Mouse (Mus musculus) ovary, adult 18-20 months (tissue): ENCODE data around the gene Nudt17.
"Not testable (repeated sequence)": the region's sequence is repeated elsewhere in the genome, so short reads cannot be mapped to it uniquely, and the experiment has no call there.

Experiments
- DNase-seq: peaks from one replicate; pipeline ENCODE4 v3.0.0; 2022; ENCODE audit warnings: low spot score, mixed read lengths

Gene Nudt17

DNA sequence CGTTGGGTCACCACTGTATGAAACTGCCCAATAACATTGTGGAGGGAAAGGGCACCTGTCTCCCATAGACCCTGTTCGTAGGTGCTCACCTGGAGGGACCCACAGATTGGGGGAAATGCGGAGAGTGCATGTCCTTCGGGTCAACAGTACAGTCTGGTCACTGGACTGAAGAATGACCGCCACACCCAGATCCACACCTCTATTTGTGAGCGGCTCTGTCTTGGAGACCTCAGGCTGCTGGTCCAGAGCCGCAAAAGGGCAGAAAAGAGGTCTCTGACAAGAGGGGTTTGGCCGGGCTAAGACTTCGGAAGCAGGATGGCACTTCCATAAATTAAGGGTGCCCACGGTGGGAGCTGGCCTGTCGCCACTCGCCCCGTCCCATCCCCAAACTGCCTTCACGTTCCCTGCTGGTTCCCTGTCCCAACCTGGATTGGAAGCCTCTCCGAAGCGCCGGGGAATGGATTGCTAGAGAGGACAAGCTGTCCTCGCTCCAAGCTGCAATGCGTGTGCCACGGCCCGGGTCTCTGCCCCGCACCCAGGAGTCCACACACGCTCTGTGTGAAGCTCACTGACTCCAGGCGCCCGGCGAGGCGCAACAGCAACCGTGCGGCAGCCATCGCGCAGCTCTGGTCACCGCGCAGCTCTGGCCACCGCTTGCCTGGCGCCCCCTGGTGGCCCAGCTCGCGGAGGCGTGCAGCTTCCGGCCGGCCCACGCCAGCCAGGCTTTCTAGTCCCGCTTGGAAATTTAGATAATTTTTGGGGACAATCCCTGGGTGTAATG is at the start of gene Nudt17:
Gene Nudt17, minus strand, starts transcription at position 660 of the 781 bp plus-strand sequence.
- peak; percentile 50 for DNase-seq

DNA sequence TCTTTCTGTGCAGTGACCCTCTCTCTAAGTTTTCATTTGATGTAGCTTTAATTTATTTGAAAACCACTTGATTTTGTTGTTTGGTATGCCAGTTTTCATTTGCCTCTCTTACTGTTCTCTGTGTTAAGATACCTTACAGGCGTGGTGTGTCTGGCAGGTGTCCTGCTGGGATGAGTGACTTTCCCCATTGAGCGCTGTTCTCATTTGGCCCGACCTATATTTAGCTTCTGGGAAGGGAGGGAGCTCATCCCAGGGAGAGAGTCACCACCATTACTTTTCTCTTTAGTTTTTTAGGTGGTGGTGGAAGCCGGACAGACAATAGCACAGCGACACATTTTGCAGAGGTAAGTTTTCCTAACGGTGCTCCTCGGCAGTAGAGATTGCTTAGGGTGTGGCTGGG is 49.3 kb upstream of the Nudt17 start:
- no peak for DNase-seq

DNA sequence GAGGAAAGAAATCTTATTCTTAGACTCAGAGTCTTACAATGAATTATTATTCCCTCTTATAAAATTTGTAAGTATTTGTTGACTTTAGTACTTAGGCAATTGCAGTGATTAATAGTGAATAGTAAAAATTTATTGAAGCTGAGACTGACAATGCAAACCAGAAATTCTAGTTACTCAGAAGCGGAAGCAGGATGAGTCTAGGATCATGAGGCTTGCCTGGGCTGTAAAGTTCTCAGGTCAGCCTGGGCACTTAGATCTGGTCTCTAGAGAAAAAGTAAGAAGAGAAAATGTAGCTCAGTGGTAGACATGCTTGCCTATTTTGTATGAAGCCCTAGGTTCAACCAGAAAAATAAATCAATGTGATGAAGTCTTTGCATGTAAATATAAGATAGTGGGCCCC is 47.6 kb upstream of the Nudt17 start:
- DNase-seq: no peak

DNA sequence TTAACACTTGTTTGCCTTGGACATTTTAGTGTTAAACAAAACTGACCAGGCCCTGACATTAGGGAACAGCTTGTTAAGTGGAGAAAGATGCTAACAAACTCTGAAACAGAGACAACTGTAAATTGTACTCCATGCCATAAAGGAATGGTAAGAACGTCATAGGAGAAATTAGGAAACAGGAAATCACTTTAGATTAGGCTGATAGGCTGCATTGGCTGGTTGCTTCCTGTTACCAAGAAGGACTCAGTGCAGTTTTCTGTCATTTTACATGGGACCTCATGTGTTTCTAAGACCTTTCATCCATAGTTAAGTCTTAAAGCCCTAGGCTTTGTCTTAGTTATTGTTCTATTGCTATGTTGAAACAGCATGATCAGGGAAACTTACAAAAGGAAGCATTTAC is 38.5 kb upstream of the Nudt17 start:
- no peak for DNase-seq

DNA sequence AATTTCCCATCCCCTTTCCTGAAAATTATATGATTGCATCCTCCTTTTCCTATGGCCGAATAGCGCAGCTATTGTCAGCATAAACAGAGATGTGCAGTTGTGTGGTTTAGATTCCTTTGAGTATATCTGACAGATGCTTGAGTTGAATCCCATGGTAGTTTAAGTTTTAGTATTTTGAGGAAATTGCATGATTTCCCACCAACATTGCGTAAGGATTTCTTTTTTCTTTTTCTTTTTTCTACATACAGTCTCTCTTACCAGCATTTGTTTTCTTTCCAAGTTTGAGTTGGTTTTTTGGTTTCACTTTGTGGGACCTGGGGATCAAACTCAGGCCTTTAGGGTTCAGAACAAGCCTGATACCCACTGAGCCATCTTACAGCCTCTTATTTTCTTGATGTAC is 36.0 kb upstream of the Nudt17 start:
- DNase-seq: no peak

DNA sequence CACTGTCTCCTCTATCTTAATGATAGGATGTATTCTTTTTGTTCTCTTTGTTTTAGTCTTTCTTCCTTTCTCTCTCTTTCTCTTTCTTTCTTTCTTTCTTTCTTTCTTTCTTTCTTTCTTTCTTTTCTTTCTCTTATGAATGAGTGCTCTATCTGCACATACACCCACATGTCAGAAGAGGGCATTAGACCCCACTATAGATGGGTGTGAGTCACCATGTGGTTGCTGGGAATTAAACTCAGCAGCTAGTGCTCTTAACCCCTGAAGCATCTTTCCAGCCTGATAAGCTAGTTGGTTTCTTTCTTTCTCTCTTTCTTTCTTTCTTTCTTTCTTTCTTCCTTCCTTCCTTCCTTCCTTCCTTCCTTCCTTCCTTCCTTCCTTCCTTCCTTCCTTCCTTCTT is 31.9 kb upstream of the Nudt17 start:
- not testable (repeated sequence) for DNase-seq

DNA sequence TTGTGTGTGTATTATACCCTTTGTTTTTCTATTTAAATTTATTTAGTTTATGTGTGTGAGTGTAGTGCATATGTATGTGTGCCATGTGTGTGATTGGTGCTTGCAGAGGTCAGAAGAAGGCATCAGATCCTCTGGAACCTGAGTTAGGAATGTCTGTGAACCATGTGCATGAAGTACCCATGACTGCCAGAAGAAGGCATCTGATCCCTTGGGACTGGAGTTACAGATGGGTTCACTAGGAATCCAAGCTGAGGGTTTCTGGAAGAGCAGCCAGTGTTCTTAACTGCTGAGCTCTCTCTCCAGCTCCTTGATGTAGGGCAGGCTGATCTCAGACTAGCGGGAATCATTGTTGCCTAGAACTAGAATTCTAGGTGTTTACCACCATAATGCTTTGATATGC is 29.6 kb upstream of the Nudt17 start:
- no peak for DNase-seq

DNA sequence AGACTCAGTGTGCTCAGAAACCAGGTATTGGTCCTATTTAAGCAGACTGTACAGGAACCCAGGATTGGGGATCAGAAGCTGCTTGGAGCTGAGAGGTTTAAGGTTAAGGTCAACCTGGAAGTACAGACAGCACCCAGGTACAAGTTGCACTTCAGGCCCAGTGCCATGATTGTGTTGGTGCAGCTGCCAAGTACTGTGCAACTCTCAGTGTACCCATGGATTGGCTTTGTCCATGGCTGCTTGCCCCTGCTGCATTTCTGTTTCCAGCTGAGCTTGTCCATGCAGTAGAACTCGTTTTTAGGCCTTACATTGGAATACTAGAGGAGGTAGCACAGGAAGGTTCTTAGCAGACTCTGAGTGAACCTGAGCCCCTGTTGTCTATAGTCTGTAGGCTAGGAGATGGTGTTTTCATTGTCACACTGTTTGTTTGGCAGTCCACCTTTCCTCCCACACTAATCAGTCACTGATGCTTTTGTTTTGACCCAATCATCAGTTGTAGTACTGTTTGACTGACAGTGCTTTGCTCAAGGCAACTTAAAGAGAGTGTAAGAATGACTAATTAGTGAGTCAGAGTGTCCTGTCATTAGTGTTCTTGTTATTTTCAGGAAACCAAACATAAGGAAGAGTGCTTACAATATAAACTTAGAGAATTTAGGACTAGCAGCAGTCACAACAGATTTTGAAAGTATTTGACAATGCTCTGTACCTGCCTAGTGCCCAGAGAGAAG is 28.8 kb upstream of the Nudt17 start:
- no peak for DNase-seq

DNA sequence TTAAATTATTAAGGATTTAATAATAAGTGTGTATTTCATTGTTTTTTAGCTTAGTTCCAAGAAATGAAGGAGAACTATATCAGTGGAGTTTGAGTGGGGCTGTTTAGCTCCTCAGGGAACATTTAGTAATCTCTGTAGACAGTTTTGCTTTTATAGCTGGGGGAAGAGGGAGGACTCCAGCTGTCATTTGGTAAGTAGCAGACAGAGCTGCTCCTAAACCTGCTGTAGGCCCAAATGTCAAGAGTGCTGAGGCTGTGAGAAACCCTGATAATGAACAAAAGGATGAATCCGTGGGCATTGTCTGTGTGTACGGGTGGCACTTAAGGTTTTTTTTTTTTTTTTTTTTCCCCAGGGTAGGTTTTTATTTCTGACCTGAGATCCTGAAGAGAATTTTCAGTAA is 26.8 kb upstream of the Nudt17 start:
- DNase-seq: no peak

DNA sequence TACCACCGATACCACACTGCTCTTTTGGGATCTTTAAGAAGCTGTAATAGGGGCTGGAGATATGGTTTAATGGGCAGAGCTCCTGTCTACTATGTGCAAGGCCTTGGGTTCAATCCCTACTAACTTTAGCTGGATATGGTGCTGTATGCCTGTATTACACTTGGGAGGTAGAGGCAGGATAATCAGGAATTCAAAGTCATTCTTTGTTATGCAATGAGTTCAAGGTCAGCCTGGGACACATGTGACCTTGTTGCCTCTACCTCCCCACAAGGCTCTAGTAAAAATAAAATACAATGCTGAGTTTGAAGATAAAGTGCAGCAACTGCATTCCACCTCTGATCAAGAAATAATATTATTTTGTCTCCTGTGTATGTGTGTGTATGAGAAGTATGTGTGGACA is 25.6 kb upstream of the Nudt17 start:
- no peak for DNase-seq

DNA sequence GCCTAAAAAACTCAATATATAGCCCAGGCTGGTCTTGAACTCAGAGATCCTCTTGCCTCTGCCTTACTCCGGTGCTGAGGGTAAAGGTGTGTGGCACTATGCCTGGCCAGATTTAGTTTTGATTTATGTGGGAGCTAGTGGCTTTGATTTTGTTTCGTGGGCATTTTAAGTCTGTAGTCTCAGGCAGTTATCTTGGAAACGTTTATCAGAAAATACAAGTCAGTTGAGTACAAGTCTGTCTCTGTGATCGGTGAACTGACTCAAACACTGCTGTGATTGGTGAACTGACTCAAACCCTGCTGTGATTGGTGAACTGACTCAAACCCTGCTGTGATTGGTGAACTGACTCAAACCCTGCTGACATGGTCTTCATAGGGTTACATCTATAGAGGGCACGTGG is 22.4 kb upstream of the Nudt17 start:
- DNase-seq: no peak

DNA sequence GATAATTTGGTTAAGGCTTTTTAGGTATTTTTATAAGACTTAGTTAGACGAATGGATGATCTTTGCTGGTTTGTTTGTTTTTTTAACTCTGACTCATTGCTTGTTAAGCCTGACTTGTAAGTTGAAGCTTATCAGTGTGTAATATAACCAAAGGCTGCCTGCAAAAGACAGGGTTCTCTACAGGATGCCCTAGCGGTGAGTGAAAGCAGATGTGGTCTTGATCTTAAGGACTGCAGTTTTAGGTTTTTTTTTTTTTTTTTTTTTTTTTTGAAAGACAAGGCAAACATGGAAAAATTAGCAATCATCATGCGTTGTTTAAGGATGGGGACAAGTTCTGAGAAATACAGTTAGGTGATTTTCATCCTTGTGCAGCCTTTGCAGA is 21.0 kb upstream of the Nudt17 start:
- DNase-seq: no peak

DNA sequence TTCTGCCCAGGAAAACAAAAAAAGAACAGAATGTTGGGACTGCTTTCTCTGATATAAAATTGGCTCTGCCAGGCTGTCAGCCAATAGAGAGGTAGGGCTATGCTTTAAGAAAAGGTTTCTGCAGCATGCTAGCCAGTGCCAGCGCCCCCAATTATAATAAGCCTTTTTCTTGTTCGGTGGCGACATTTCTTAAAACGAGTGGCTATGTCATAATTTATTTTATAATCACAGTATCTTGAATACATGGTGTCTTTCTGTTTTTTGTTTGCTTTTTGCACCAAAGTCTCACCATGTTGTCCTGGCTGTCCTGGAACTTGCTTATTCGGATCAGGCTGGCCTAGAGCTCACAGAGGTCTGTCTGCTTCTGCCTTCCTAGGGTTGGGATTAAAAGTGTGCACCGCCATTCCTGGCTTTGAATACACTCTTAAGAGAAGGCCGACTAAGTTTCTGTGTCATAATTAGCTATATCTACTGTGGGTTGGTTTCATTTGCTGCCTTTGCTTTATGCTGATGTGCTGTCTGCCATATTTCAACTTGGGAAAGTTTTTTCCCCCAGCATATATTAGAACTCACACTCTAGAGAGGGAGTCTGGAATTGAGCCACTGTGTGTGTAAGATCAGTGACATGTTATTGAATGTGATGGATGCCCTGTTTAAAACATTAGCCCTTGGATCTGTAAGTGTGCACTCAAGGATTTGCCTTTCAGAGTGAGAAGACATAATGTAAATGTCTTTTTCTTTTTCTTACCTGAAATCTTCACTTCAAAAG is 20.5 kb upstream of the Nudt17 start:
- no peak for DNase-seq

DNA sequence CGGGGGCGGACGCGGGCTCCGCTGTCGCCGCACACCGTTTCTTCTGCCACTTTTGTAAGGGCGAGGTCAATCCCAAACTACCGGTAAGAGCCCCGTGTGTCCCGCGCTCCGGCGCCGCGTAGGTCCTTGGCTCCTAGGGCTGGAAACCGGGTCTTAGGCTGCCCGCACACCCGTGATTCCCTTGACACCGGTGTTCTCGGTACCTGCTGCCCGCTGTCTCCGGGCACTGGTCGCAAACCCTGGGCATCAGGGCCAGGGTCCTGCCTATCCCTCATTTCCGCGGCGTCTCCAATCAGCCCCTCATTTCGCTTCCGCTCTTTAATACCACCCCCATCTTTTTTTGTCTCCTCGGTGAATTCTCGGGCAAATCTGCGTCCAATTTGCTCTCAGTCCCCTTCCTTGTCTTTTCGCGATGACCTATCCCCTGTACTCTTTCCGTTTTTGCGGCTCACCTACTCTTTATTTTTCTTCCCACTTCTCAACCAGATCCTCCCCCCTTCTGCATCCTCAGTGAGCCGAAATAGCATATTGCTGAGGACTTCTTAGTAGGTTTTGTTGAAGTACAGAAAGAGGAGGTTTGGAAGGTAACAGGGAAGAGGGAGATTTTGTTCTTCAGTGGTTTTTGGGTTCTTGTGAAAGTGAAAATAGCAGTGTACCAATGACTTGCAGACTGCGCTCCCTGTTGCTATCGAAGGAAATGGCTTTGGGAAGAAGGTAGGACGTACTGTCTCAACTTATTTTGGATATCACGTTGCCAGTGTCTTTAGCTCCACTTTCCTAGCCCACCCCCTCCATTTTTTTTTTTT is 19.7 kb upstream of the Nudt17 start:
- no peak for DNase-seq

DNA sequence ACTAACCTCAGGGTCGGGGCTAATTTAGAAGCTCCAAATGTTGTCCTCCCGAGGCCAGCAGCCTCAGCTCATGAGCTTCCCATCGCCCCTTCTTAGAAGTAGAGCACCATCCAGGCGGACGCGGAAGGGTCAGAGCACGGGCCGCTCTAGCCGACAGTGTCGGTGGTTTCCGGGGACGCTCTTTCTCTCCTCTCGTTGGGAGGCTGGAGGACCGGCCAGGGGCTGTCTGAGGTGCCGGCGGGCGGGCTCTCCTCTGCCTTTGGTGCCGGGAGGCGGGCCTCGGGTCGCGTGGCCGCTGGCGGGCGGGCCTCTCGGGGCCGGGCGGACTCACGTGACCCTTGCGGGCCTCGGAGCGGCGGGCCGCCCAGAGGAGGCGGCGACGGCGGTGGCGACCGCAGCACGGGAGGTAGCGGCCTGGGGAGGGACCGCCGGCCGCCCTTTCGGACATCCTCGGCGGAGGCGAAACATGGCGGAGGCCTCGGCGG is 19.0 kb upstream of the Nudt17 start, which contains the start of the genes Polr3c and Rnf115:
Gene Polr3c, minus strand, starts transcription at position 286 of the 485 bp plus-strand sequence.
Gene Rnf115, plus strand, starts transcription at position 322 of the 485 bp plus-strand sequence.
- DNase-seq: peak; percentile 97

DNA sequence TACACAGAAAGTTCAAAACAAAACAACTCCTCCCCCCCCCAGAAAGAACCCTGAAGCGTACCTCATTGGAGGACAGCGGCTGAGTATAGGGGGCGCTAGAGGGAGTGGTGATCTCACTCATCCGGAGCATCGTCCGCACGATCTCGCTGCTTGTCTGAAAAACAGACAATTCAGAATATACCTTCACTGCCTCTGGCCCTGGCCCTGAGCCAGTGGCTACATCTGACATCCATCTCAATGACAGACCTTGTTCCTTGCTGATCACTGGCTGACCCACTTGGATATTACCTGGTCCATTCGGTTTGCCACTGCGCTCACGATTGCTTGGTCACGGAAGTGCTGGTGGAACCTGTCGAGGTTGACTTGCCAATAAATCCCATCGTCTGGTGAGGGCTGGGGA is 10.8 kb upstream of the Nudt17 start:
- DNase-seq: no peak

DNA sequence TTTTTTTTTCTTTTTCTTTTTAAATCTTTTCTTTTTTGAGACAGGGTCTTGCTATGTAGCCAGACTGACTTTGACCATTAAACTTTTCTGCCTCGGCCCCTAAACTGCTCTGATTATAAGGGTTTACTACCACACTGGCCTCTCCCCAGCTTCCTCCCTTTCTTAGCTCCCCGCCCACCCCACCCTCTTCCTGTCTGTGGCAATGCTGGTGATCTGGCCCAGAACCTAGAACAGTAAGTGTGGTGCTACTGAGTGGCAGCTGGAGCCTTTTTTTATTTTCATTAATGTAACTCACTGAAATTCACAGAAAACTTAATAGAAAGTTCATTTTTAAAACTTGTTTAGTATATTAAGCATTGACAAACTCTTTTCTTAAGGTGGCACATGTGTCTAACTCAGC is 7.5 kb upstream of the Nudt17 start:
- no peak for DNase-seq

DNA sequence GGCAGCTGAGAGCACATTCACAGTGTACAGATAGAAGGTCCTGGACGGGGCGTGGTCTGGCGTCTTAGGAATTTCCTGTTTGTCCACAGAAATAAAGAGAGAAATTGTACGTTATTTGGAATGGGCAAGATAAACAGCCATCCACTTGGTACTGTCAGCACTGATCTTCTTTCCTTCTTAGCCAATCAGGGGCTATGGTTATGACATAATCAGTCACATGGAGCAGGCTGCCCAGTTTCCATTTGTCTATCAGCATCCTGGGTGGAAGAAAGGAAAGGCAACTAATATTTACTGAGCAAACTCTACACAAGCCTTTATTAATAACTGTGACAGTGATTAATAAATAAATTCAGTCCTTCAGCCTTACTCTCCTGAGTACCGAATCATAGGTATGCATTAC is 5.9 kb upstream of the Nudt17 start:
- DNase-seq: no peak

DNA sequence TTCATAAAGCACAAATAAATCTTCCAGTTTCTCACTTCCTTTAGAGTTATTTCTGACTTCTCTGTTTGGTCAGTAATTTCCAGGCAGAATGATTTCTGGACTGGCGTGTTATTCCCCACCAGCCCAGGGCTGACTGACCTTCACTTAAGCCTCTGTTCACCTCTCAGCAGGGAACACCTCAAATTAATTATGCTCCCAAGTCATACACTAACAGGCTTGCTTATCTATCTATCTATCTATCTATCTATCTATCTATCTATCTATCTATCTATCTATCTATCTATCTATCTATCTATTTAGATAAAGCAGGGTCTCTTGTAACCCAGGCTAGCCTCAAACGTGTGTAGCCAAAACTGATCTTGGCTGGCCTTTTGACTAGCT is 312 bp upstream of the Nudt17 start:
- no peak for DNase-seq

DNA sequence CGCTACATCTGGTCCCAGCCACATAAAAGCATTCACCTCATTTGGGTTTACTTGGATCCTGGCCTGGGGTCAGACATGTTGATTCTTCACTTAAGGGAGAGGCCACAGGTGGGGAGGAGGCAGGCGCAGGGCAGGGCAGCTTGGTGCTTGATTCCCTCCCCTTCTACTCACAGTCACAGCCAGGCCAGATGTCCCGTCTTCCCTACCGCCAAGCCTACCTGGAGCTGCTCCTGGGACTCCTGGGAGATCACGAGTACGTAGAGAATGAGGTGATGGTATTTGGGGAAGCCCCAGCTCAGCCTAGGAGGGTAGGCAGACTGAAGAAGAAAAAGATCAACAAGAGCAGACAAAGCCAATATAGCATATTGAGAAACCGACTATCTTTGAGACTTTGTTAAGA is 1.4 kb downstream of the Nudt17 start:
- DNase-seq: no peak

DNA sequence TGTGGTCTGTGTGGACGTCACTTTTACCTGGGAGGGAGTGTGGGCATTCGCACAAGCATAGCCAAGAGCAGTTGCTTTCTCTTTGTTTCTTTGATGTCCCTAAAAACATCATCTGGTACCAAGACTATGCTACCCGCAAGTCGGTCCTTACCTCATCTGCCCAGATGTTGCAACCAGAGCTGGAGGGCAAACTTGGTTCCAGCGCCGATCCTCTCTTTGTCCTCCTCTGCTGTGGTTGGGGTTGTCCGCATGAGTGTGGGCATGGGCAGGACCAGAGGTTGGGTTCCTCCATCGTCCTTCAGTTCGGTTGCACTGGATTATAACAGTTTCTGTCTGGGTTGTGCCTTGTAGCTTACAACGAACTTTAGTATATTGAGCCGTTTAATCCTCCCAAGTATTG is 2.1 kb downstream of the Nudt17 start:
- no peak for DNase-seq

DNA sequence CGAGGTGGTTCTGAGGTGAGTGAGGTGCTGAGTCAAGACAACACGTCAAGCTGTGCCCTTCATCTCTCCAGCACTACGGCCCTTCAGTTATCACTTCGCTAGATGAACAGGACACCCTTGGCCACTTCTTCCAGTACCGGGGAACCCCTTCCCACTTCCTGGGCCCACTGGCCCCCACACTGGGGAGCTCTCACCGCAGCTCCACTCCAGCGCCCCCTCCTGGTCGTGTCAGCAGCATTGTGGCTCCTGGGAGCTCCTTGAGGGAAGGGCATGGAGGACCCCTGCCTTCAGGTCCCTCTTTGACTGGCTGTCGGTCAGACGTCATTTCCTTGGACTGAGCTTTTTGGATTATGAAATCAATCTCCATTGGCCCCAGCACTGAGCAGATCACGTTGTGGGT is 3.6 kb downstream of the Nudt17 start:
- no peak for DNase-seq
